Mouse (Mus musculus): ENCODE measurements around the gene Hrg.

GRCm38 (mm10) chr16:22962256-22962655 is 11.4 kb downstream of the Hrg start:
- TF ChIP-seq CTCF (IDR thresholded peaks at IDR 0.05; ENCODE audit: low read depth) (no peak), EP300 (IDR thresholded peaks at IDR 0.05; ENCODE audit: low read depth) (no peak)

Measured in liver, postnatal 0 days (tissue).